Mouse (Mus musculus) urinary bladder, postnatal 10 days (tissue): ENCODE data around the gene Snx12.

Source experiments
- DNase-seq: peaks from one replicate; pipeline ENCODE4 v3.0.0; 2022; ENCODE audit warnings: low spot score

Snx12 gene

GRCm38 (mm10) chrX:101221834-101222795, at the start of gene Snx12:
Gene Snx12 (minus strand): TSS chrX:101222563.
- peak; percentile 32 for DNase-seq

DNA sequence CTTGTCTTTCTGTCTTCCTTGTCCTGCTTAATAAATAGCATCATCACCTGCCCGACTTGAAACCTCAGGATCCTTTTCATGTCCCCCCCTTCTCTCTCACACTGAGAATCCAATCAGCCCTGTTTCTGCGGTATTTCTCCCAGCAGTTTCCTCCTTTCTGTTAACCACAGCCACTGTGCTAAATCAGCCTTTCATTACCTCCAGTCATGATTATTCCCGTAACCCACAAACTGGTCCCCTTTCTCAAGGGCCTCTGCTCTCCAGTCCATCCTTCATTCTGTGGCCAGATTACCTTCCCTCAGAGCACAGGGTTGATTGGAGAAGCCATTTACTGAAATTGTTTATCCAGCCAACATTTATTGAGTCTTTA, 46.4 kb upstream of the Snx12 start, which contains the start of gene Gm20489:
TSS of gene Gm20489 (minus strand) at position 269 of the 370 bp plus-strand sequence.
- DNase-seq: no peak

GRCm38 (mm10) chrX:101268025-101268754, 45.8 kb upstream of the Snx12 start, which contains the start of gene Il2rg:
Gene Il2rg (minus strand): TSS chrX:101268255.
- DNase-seq: no peak

GRCm38 (mm10) chrX:101266631-101267030, 44.3 kb upstream of the Snx12 start:
- DNase-seq: no peak

DNA sequence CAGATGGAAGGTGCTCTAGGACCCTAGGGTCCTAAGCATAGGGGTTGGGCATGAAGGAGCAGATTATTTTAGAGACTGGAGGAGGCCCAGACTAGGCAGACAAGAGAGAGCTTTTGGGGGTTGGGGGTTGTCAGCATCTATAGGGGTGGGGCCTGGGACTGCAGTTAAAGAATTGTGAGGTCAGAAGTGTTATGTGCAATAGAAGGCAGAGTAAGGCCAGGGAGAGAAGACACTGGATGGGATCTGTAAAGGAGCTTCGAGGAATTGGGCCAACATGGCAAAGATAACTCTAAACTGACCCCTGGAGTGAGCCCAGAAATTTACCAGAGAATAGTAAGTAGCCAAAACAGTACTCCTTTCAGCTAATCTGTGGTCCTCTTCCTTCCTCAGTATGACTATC, 41.5 kb upstream of the Snx12 start, which contains the start of gene Gm614:
TSS of gene Gm614 (minus strand) at position 101 of the 400 bp plus-strand sequence.
- DNase-seq: no peak

DNA sequence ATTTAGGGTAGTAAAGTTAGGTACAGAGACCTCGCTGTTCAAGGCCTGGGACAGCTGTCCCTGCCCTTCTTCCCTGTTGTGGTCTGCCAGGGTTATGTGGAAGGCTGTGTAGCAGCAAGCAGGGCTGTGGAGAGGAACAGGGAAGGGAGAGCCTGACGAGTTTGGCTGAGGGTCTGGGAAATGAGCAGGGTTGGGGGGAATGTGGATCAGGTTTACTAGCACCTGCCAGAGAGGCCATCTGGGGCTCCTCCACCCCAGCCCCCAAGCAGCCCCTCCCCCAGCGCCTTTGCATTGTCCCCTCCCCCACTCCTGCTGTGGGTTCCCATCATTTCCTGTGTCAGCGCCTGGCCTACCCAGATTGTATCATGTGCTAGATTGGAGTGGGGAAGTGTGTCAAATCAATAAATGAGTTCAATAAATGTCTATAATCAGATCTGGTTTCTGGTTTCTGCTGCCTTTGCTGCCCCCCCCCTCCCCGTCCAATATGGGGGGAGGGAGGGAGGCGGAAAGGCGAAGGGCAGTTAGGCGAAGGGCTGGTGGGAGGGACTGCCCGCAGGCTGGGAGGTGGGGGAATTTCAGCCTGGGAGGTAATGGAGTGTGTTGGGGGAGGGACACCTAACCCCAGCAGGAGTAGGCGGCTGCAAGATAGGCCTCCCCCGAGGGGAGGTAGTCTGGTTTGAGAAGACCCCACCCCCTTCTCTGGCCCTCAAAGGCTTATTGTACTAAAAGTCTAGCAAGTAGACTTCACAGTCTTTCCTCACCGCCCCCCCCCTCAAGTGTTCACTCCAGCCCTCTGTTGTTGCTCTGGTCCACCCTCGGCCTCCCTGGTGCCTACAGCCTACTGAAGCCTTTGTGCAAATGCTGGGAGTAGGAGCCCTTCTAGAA, 38.3 kb upstream of the Snx12 start:
- no peak for DNase-seq

- no peak for DNase-seq
These were observed 34.2 kb upstream of the Snx12 start for GRCm38 (mm10) chrX:101256603-101257002.

DNA sequence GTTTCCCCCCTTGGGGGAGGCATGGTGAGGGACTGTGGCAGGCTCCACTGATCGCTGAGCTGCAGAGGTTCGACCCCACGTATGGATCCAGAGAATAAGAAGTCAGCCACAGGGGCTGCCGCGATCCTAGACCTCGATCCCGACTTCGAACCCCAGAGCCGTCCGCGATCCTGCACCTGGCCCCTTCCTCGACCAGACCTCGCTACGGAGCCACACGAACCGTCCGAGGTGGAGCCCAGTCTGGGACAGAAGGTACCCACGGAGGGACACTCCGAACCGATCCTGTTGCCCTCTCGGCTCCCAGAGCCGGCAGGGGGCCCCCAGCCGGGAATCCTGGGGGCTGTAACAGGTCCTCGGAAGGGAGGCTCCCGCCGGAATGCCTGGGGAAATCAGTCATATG, 32.4 kb upstream of the Snx12 start:
- DNase-seq: no peak

DNA sequence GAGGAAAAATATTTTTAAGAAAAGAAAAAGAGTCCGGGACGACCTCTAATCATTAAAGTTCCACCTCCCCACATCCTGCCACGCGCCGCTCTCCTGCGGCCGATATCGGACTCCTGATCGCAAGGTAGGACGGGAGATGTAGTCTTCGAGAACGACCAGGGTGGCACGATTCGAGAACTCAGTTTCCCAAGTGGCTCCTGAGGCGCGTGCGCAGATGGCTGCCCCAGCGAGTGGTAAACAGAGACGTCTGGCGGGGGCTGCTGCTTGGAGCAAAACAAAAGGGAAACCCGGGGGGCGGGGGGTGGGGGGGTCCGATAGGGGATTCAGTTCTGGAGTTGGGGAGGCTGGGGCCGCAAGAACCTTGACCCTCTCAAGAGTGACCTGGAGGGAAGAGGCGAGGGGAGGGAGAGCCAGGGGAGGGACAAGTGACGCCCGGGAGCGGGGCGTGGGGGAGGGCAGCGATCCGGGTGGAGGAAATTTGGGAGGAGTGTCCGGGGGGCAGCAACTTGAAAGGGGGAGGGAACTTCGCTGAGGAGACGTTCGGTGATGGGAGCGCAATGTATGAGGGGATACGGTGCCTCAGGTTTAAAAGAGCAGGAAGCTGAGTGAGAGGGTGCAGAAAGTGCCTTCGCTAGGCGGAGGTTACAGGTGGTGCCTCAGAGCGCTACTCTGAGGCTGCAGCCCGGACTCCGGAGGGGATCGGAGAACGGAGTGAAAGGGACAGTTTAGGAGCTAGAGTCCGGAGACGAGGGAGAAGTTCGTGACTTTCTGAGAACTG, 31.8 kb upstream of the Snx12 start, which contains the start of gene Foxo4:
TSS of gene Foxo4 (plus strand) at position 577 of the 778 bp plus-strand sequence.
- peak; percentile 34 for DNase-seq

DNA sequence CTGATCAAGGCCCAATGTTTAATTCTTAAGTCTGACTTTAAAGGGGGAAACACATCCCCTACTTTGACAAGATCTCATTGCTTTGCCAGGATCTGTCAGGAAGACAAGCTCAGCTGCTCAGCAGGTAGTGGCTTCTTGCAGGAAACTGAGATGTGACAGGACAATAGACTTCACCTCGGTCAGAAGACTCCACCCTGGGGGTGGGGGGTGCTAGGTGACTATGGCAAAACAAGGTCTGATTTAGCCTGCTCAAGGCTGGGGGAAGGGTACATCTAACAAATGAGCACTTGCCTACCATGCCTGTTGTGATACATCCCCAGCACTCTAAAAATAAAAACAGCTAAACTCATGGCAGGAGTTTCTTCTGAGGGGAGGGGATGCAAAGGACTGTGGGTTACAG, 22.6 kb upstream of the Snx12 start:
- no peak for DNase-seq

DNA sequence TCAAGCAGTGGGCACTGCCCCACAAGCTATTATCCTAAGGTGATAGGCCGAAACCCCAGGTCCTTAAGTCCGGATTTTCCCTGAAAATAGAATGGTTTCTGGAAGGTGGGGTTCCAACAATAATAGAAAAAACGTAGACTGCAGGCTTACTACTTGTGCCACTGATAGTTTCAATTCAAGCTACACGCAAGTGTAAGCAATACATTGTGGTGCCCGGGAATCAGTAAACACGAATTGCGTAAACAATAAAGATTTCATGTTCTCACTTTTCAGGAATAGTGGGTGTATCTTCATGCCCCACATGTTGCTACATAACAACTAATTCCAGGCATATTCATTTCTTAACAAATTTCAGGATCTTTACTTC, 416 bp upstream of the Snx12 start:
- no peak for DNase-seq

DNA sequence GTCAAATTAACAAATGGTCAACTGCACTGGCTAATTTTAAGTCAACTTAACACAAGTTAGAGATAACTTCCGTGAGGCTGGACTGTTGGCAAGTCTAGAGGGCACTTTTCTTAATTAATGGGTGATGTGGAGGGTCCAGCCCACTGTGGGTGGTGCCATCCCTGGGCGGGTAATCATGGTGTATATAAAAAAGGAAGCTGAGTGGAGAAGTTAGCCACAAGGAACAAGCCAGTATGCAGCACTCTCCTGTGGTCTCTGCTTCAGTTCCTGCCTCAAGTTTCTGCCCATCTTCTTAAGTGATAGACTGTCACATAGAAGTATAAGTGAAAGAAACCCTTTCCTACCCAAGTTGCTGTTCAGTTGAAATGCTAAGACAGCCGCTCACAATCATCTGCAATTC, 33.1 kb downstream of the Snx12 start:
- no peak for DNase-seq

DNA sequence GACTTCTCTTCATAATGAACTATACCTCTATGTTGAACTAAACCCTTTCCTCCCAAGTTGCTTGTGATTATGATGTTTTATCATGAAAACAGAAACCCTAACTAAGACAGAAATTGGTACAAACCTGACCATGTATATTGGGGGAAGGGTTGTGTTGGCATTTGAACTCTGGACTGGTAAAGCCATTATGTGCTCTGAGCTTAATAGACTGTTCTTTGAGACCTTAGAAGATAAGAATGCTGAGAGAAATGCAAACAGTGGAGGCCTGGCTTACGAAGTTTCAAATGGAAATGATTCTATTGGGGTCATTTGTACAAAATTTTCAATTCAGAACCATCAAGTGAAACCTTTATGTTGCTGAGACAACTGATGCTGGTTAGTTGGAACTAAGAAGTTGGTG, 34.7 kb downstream of the Snx12 start:
- DNase-seq: no peak

DNA sequence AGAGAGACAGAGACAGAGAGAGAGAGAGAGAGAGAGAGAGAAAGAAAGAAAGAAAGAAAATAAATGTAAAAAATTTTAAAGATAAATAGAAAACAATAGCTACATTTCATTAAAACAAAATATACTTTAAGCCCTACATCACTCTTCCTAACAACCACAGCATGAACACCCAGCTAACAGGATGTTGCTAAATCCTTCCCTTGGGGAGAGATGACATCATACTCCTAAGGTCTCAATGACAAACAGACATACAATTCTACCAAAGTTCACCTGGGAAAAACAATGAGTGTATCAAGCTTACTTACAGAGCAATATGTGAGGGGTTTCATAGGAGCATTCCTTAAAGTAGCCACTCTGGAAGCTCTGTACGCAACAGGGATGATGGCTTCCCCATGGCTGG, 49.0 kb downstream of the Snx12 start:
- DNase-seq: no peak

GRCm38 (mm10) chrX:101168425-101168824, 53.9 kb downstream of the Snx12 start:
- no peak for DNase-seq

GRCm38 (mm10) chrX:101163739-101164138, 58.6 kb downstream of the Snx12 start:
- no peak for DNase-seq

- DNase-seq: no peak
These were observed 59.1 kb downstream of the Snx12 start for GRCm38 (mm10) chrX:101163278-101163677.

- no peak for DNase-seq
These were observed 59.8 kb downstream of the Snx12 start for GRCm38 (mm10) chrX:101162532-101162931.

GRCm38 (mm10) chrX:101157488-101157887, 64.9 kb downstream of the Snx12 start:
- no peak for DNase-seq

DNA sequence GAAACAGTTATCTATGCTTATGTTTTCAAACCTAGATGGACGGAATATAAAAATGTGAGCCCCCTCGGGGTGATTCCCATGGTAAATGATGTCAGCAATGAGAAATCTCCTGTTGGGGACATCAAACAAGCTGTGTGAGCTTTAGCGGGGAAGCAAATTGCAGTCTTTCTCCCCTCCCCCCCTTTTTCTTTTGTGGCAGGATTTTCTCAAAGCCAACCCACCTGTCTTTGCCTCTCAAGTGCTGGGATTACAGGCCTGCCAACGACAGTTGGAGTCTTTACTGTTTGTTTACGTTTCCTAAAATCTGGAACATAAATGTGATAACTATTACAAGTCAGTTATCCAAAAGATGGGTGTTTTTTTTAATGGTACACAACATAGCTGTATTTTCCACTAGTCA, 66.0 kb downstream of the Snx12 start:
- no peak for DNase-seq

DNA sequence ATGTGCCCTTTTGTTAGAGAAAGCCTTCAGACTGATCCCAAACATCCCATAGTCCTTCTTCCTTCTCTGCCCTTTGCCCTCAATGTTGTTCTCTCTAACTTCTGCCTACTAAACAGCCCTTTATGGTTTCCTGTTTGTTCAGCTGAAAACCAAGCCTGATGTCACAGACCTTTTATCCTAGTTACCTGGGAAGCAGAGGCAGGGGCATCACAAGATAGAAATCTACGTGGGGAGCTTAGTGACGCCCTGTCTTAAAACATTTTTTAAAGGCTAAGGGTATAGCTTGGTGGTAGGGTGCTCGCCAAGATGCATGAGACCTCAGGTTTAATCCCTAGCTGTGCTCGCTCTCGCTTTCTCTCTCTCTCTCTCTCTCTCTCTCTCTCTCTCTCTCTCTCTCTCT, 74.9 kb downstream of the Snx12 start:
- no peak for DNase-seq
